Mouse (Mus musculus) spleen, adult 2 months (tissue): ENCODE data around the gene Cox10.

ENCODE experiments used
- CTCF ChIP-seq: fragments of 200-500 bp; IDR thresholded peaks from 2 replicates; pipeline ENCODE4 v1.5.1; 2011; ENCODE audit warnings: mild to moderate bottlenecking, inconsistent platforms; ENCODE audit not compliant: insufficient read depth, insufficient read length, insufficient replicate concordance; ENCODE audit errors: extremely low read depth
- POLR2A ChIP-seq: fragments of 200-500 bp; IDR thresholded peaks from 2 replicates; pipeline ENCODE4 v1.6.1; 2011; ENCODE audit warnings: low read depth, low read length, inconsistent platforms

- no peak for TF ChIP-seq POLR2A
- no peak for TF ChIP-seq CTCF
Measured at GRCm38 (mm10) chr11:63970818-63971217, 108.5 kb downstream of the Cox10 start.
